In the genomic region with DNA sequence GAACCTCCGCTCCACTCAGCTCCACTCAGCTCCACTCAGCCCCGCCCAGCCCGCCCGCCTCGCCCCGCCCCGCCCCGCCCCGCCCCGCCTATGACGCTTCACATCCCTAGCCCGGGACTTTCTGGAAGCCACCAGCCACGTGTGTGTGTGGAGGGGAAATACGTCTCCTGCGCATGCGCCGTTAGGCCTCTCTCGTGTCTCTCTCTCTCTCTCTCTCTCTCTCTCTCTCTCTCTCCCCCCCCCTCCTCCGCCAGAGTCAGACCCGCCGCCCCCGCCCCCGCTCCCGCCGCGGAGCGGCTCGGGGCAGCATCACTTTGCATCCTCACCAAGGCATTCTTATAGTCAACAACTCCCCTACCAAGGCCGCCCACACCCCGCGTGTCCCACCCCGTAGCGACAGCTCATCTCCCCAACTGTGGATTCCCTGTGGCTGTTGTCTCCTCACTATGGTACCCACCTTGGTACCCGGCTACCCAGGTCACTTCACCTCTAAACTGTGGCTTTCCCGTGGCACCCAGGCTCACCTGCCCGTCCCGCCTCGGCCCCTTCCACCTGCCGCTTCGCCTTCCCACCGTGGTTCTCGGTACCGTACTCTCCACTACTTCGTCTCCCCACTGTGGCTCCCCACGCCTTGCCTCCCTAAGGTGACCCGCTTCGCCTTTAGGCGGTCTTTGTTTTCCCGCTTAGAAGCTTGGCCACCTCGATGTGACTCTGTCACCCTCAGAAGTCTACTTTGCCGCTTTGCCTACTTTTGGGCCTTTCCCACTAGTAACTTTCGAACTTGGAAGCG, we compare ENCODE assay signal across 8 mouse cellular contexts. TPM values are rescaled to one million over a fixed set of nuclear protein-coding genes. Genes with fewer than 3 reads are reported as not detected.
DNase-seq lines count a peak whose midpoint lies in the region; ATAC-seq and TF ChIP-seq lines count a peak whose summit lies in the region.

No protein-coding gene starts in this region.

- H3K9me3 ChIP-seq in hindbrain, embryonic 13.5 days: no peaks in the 10 kb centered on the region
- no peaks in the 10 kb centered on the region for H3K9me3 ChIP-seq in lung, postnatal 0 days (ENCODE audit: low read length)

- no peaks in the 10 kb centered on the region for H3K4me1 ChIP-seq in hindbrain, embryonic 13.5 days (replicated peaks)
- H3K4me1 ChIP-seq in lung, postnatal 0 days (ENCODE audit: insufficient read depth, low read depth, low read length): no peaks in the 10 kb centered on the region

- peak overlapping the region; percentile 46; the same call in 1 of the 2 replicates for H3K9ac ChIP-seq in hindbrain, embryonic 13.5 days
- H3K9ac ChIP-seq in lung, postnatal 0 days (replicated peaks; ENCODE audit: low read depth): no peak overlapping the region

- no peak overlapping the region for H3K27ac ChIP-seq in hindbrain, embryonic 13.5 days
- no peak overlapping the region for H3K27ac ChIP-seq in lung, postnatal 0 days (ENCODE audit: low read length)

- H3K27me3 ChIP-seq in hindbrain, embryonic 13.5 days: 0 out of 2 replicates have a peak, but pooled peaks cover 4% of the 10 kb centered on the region
- H3K27me3 ChIP-seq in lung, postnatal 0 days (replicated peaks; ENCODE audit: insufficient read depth, low read length): no peaks in the 10 kb centered on the region

- ATAC-seq in hindbrain, embryonic 13.5 days (ENCODE audit: low FRiP score): peak; percentile 96
- peak; percentile 94 for ATAC-seq in lung, postnatal 0 days

- DNase-seq in T-cell, adult 2 months (ENCODE audit: low spot score): peak; percentile 75
- peak; percentile 72 to 78 for DNase-seq in cerebellum, postnatal 10 days
- DNase-seq in frontal cortex, postnatal 14 days (ENCODE audit: low spot score in 2 of 2): peak; percentile 6 to 32
- peak; percentile 13 to 27 for DNase-seq in layer of hippocampus, postnatal 25 days (ENCODE audit: extremely low spot score in 1 of 2, low spot score in 1 of 2)
- DNase-seq in lung, postnatal 0 days (ENCODE audit: low spot score): peak; percentile 80
- DNase-seq in ovary, postnatal 36 days (ENCODE audit: low spot score): peak; percentile 43
- peak; percentile 70 for DNase-seq in thymus, postnatal 0 days (ENCODE audit: low spot score)

- 53% methylated on average over 37 of the region's 53 CpGs for WGBS in hindbrain, embryonic 13.5 days
- 52% methylated on average over 35 of the region's 53 CpGs for WGBS in lung, postnatal 0 days

- no peak for TF ChIP-seq EP300 in lung, postnatal 0 days (IDR thresholded peaks at IDR 0.05)

- H3K4me3 ChIP-seq in hindbrain, embryonic 13.5 days: peak overlapping the region; percentile 34
- peak overlapping the region; percentile 17; the same call in 1 of the 2 replicates for H3K4me3 ChIP-seq in lung, postnatal 0 days (ENCODE audit: low read depth, low read length)

- peak overlapping the region; percentile 48 for H3K4me2 ChIP-seq in hindbrain, embryonic 13.5 days
- peak overlapping the region; percentile 46 for H3K4me2 ChIP-seq in lung, postnatal 0 days (replicated peaks; ENCODE audit: low read depth, low read length)

- no peak for TF ChIP-seq CTCF in lung, postnatal 0 days (IDR thresholded peaks at IDR 0.05)

- H3K36me3 ChIP-seq in hindbrain, embryonic 13.5 days: no peaks in the 10 kb centered on the region
- no peaks in the 10 kb centered on the region for H3K36me3 ChIP-seq in lung, postnatal 0 days (ENCODE audit: insufficient read depth, low read length)

RNA-seq across cellular contexts. Expression of gene Nxf2, which starts 1.1 kb away (rescaled TPM):
- 0.22 and 0.38 TPM in 2 replicates for polyA plus RNA-seq in hindbrain, embryonic 13.5 days (2015; fragmentation: Nextera tagmentation; extraction: Ambion mirVana)
- total RNA-seq in layer of hippocampus, postnatal 25 days (2021): under 1 TPM in 1 of 2 experiments, not detected in 1; 0.10 TPM
- 0.27 and 0.31 TPM in 2 replicates for polyA plus RNA-seq in lung, postnatal 0 days (2015; fragmentation: Nextera tagmentation; extraction: Ambion mirVana)
- polyA plus RNA-seq in thymus, postnatal 0 days (2015; fragmentation: Nextera tagmentation; extraction: Ambion mirVana): 0.58 and 0.68 TPM in 2 replicates

RNA-seq across cellular contexts. Expression of gene Zmat1, which starts 45.5 kb away (rescaled TPM):
- 7.8 and 8.4 TPM in 2 replicates for polyA plus RNA-seq in hindbrain, embryonic 13.5 days (2015; fragmentation: Nextera tagmentation; extraction: Ambion mirVana)
- 1 to 10 TPM; 8.4 to 9.2 TPM for total RNA-seq in layer of hippocampus, postnatal 25 days (2021)
- 3.9 and 4.7 TPM in 2 replicates for polyA plus RNA-seq in lung, postnatal 0 days (2015; fragmentation: Nextera tagmentation; extraction: Ambion mirVana)
- 3.9 and 4.0 TPM in 2 replicates for polyA plus RNA-seq in thymus, postnatal 0 days (2015; fragmentation: Nextera tagmentation; extraction: Ambion mirVana)

Comparison
In these comparisons a context has a peak if more than half of its experiments do, and no peak if none do; other contexts are left out.
1. DNase-seq: peak in every context shown above with its lines; median percentile 80 in lung, postnatal 0 days; 75 in T-cell, adult 2 months; 75 in cerebellum, postnatal 10 days; 70 in thymus, postnatal 0 days; 43 in ovary, postnatal 36 days; 20 in layer of hippocampus, postnatal 25 days; 19 in frontal cortex, postnatal 14 days.